Mouse (Mus musculus) heart, embryonic 12.5 days (tissue): Measurements from ENCODE around the gene Cpn1. TPM values are rescaled to one million over a fixed set of nuclear protein-coding genes. Genes with fewer than 3 reads are reported as not detected.

Experiments
- ATAC-seq: fragments of 200-750 bp; cut with Nextera tagmentation; 2 replicates; pipeline ENCODE4 v1.8.0; 2017; ENCODE audit warnings: moderate TSS enrichment, moderate library complexity; ENCODE audit not compliant: insufficient number of reproducible peaks, low FRiP score
- H3K27ac ChIP-seq: fragments of 300-500 bp; sonication (generic); 2 replicates; pipeline ENCODE4 v1.5.1; 2016; ENCODE audit warnings: mild to moderate bottlenecking, moderate library complexity; ENCODE audit not compliant: poor library complexity, severe bottlenecking
- H3K27me3 ChIP-seq: fragments of 300-500 bp; sonication (generic); replicated peaks from 2 replicates; pipeline ENCODE4 v1.6.1; 2016; ENCODE audit warnings: mild to moderate bottlenecking, moderate library complexity
- H3K36me3 ChIP-seq: fragments of 300-500 bp; sonication (generic); 2 replicates; pipeline ENCODE4 v1.6.1; 2016; ENCODE audit warnings: mild to moderate bottlenecking, moderate library complexity
- H3K4me1 ChIP-seq: fragments of 300-500 bp; sonication (generic); replicated peaks from 2 replicates; pipeline ENCODE4 v1.6.1; 2016; ENCODE audit warnings: mild to moderate bottlenecking
- H3K4me2 ChIP-seq: fragments of 300-500 bp; sonication (generic); 2 replicates; pipeline ENCODE4 v1.6.1; 2016; ENCODE audit warnings: mild to moderate bottlenecking, moderate library complexity
- H3K4me3 ChIP-seq: fragments of 300-500 bp; sonication (generic); 2 replicates; pipeline ENCODE4 v1.5.1; 2016; ENCODE audit warnings: mild to moderate bottlenecking
- H3K9ac ChIP-seq: fragments of 300-500 bp; sonication (generic); 2 replicates; pipeline ENCODE4 v1.6.1; 2016; ENCODE audit warnings: mild to moderate bottlenecking, moderate library complexity
- H3K9me3 ChIP-seq: fragments of 300-500 bp; sonication (generic); replicated peaks from 2 replicates; pipeline ENCODE4 v1.6.1; 2016; ENCODE audit warnings: mild to moderate bottlenecking, moderate library complexity
- WGBS: fragments of 180-500 bp; shearing (Covaris S2); methylation state at CpG from one replicate; pipeline ENCODE4 v1.1.7; 2016; 5-methylcytosine and 5-hydroxymethylcytosine counted together
- polyA plus RNA-seq: library from polyadenylated mRNA; unstranded; fragments of >200 nt; fragmentation: Nextera tagmentation; extraction: Ambion mirVana; gene quantifications from 2 replicates; pipeline ENCODE4 v1.2.1, GENCODE M21; 2016

Cpn1 gene
- polyA plus RNA-seq, 1 experiment from 2014 or later = 1.6 TPM

DNA sequence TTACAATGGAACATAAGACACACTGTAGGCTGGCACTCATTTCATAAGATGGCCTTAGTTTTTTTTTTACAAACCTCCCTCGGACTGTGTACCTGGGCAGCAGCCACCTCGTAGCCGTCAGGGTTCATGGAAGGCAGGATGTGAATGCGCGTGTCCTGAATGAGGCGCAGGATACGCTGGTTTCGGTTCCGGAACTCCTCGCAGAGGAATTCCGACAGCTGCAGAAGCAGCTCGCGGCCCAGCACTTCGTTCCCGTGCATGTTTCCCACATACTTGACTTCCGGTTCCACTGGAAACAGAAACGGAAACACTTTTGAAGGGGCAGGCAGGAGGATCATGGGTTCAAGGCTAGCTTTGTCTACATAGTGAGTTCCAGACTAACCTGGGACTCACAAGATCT is 5.6 kb downstream of the Cpn1 start:
- Histone ChIP-seq H3K27me3 (peaks cover 11% of the 10 kb centered on the region), H3K9ac (no peak overlapping the region), H3K4me2 (no peak overlapping the region), H3K4me1 (peaks cover 6% of the 10 kb centered on the region; the same call in 1 of the 2 replicates), H3K36me3 (no peaks in the 10 kb centered on the region), H3K9me3 (no peaks in the 10 kb centered on the region), H3K27ac (no peak overlapping the region), H3K4me3 (no peak overlapping the region)
- WGBS = 89% methylated on average over 17 of the region's 17 CpGs
- ATAC-seq = no peak

DNA sequence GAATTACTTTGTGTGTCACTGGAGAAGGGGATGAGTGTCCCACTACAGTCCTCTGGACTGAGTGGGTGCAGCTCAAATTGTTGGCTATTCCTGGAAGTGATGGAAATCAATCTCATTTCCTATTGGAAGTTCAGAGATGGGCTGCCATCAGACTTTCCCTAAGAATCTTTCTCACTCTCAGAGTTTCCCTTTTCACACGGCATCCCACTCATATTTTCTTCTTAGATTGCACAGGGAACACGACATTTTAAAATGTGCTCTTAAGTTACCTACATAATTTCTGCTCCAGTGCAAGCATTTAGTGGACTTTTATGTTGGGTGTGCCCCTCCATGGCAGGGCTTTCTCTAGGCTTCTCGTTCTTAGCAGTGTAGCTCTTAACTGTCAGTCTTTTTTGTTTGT is 8.6 kb downstream of the Cpn1 start:
- Histone ChIP-seq H3K4me2 (no peak overlapping the region), H3K27ac (no peak overlapping the region), H3K27me3 (no peaks in the 10 kb centered on the region), H3K9ac (no peak overlapping the region), H3K36me3 (no peaks in the 10 kb centered on the region), H3K4me1 (peaks cover 6% of the 10 kb centered on the region; the same call in 1 of the 2 replicates), H3K9me3 (no peaks in the 10 kb centered on the region), H3K4me3 (no peak overlapping the region)
- no peak for ATAC-seq
- WGBS = 71% methylated on average over 3 of the region's 3 CpGs

DNA sequence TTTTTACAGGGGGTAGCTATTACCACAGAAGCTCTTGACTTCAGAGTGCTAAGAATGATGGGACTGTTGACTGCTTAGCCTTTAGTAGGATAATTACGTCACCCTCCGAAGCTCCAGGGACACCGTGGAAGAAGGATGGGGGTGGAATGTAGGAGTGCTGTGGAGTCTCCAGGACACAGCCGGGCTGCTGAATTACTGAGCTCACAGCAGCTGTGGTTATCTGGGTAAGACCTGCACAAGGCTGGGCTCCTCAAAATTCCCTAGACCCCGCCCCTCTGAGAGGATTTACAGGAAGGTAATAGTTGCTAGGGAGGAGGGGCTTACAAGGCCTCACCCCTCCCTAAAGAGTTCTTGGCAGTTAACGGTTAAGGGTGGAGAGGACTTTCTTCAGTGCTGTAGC is 9.7 kb downstream of the Cpn1 start:
- Histone ChIP-seq H3K36me3 (no peaks in the 10 kb centered on the region), H3K27me3 (no peaks in the 10 kb centered on the region), H3K27ac (no peak overlapping the region), H3K9ac (no peak overlapping the region), H3K9me3 (no peaks in the 10 kb centered on the region), H3K4me2 (no peak overlapping the region), H3K4me3 (no peak overlapping the region), H3K4me1 (peaks cover 6% of the 10 kb centered on the region; the same call in 1 of the 2 replicates)
- no peak for ATAC-seq
- WGBS = 47% methylated on average over 6 of the region's 6 CpGs

DNA sequence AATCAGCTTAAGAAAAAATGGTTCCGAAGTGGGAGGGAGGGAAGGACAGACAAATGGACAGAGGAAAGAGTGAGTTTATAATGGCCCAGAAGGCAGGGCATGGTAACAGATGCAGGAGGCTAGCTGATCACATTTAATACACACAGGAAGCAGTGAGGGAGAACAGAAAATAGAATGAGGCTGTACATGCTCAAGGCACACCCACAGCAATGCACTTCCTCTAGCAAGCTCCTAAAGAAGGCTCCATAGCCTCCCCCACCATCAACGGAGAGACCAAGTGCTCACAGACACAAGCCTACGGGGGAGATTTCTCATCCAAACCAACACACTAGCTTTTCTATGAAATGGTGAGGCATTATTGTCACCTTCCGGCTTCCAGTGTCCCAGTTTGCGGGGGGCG is 12.1 kb downstream of the Cpn1 start:
- Histone ChIP-seq H3K27me3 (no peaks in the 10 kb centered on the region), H3K9me3 (no peaks in the 10 kb centered on the region), H3K27ac (no peak overlapping the region), H3K36me3 (no peaks in the 10 kb centered on the region), H3K4me2 (no peak overlapping the region), H3K4me1 (peaks cover 6% of the 10 kb centered on the region; the same call in 1 of the 2 replicates), H3K4me3 (no peak overlapping the region), H3K9ac (no peak overlapping the region)
- ATAC-seq = no peak
- 84% methylated on average over 6 of the region's 6 CpGs for WGBS

DNA sequence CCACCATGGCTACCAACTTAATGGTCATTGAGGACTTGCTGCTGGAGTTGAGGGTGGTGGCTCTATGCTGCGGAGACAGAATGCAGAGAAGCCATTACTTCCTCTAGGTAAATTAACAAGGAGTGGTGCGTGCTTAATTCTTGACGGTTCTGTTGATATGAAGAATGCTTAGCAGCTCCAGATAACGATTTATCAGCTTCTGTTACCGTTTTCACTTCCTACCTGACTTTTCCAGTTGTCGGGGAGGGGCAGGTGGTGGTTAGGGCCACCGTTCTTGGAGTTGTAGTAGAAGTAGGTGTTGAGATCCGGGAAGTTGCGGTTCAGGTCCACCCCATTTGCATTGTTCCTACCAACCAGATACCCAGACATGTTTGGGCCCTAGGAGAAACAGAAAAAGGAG is 12.6 kb downstream of the Cpn1 start:
- no peaks in the 10 kb centered on the region for H3K36me3 ChIP-seq
- no peak overlapping the region for H3K4me3 ChIP-seq
- H3K9ac ChIP-seq = no peak overlapping the region
- H3K4me2 ChIP-seq = no peak overlapping the region
- H3K4me1 ChIP-seq = peaks cover 6% of the 10 kb centered on the region; the same call in 1 of the 2 replicates
- ATAC-seq = no peak
- H3K9me3 ChIP-seq = no peaks in the 10 kb centered on the region
- H3K27ac ChIP-seq = no peak overlapping the region
- WGBS = 69% methylated on average over 9 of the region's 9 CpGs
- H3K27me3 ChIP-seq = no peaks in the 10 kb centered on the region

DNA sequence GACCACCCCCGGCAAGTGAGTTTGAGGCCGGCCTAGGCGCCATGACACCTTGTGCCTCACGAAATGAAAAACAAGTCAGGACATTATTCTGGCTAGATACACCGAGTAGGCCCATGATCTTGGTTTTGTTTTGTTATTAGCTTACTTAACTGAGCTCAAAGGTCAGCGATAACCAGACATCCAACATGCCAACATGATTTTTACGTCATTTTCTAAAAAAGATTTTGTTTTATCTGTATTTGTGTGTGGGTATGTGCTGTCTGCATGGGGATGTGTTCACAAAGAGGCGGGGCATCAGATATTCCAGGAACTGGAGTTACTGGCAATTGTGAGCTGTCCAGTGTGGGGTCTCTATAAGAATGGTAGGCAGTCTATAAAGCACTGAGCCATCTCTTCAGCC is 14.2 kb downstream of the Cpn1 start:
- no peaks in the 10 kb centered on the region for H3K9me3 ChIP-seq
- peaks cover 7% of the 10 kb centered on the region; the same call in 1 of the 2 replicates for H3K27me3 ChIP-seq
- ATAC-seq = no peak
- H3K4me3 ChIP-seq = no peak overlapping the region
- no peak overlapping the region for H3K9ac ChIP-seq
- WGBS = 85% methylated on average over 8 of the region's 8 CpGs
- H3K27ac ChIP-seq = no peak overlapping the region
- H3K36me3 ChIP-seq = no peaks in the 10 kb centered on the region
- peaks cover 6% of the 10 kb centered on the region; the same call in 1 of the 2 replicates for H3K4me1 ChIP-seq
- no peak overlapping the region for H3K4me2 ChIP-seq

DNA sequence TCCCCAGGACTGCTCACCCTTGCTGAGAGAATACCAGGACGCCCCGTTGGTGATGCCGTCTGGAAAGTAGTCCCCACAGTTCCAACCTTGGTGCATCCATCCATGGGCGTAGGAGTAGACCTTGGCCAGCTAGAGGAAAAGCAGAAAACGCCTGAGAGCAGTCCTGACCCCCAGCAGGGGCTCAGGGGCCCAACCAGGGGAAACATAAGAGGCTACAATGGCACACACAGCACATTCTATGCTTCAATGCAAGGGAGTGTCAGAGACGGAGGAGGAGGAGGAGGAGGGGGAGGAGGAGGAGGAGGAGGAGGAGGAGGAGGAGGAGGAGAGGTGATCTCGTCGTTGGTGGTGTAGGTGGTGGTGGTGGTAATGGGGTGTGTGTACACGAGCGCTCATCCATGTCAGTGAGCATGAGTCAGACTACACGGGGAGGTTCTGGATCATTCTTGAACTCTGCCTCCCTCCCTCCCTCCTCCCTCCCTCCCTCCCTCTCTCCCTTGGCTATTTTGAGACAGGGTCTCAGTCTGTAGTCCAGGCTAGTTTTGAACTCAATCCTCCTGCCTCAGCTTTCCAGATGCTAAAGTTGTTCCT is 17.8 kb downstream of the Cpn1 start:
- no peak for ATAC-seq
- no peaks in the 10 kb centered on the region for H3K9me3 ChIP-seq

DNA sequence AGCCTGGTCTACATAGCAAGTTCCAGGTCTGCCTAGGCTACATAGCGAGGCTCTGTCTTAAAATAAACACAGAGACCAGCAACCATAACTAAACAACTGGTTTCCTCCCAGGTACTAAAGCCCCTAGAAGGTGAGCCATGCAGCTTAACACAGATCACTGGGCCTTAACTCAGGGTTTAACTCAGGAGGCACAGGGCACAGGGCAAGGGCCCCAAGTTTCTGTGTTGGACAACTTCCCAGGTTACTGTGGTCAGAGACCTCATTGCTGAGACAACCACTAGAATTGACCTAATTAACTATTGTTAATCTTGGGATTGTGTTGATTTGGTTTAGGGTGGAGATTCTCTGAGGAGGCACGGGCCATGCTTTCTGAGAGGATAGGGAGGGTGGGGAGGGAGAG is 19.9 kb downstream of the Cpn1 start:
- Histone ChIP-seq H3K9ac (no peak overlapping the region), H3K36me3 (no peaks in the 10 kb centered on the region), H3K27ac (no peak overlapping the region), H3K4me2 (no peak overlapping the region), H3K4me1 (no peaks in the 10 kb centered on the region), H3K9me3 (no peaks in the 10 kb centered on the region), H3K27me3 (peaks cover 11% of the 10 kb centered on the region; the same call in 1 of the 2 replicates), H3K4me3 (no peak overlapping the region)
- ATAC-seq = no peak
- WGBS = 73% methylated on average over 2 of the region's 2 CpGs

More for the DNA sequence above, 17.8 kb downstream of the Cpn1 start:
- no peak overlapping the region for H3K27ac ChIP-seq
- peaks cover 11% of the 10 kb centered on the region; the same call in 1 of the 2 replicates for H3K27me3 ChIP-seq
- no peak overlapping the region for H3K4me3 ChIP-seq
- 52% methylated on average over 11 of the region's 11 CpGs for WGBS
- no peak overlapping the region for H3K9ac ChIP-seq
- no peaks in the 10 kb centered on the region for H3K36me3 ChIP-seq
- no peaks in the 10 kb centered on the region for H3K4me1 ChIP-seq
- no peak overlapping the region for H3K4me2 ChIP-seq

DNA sequence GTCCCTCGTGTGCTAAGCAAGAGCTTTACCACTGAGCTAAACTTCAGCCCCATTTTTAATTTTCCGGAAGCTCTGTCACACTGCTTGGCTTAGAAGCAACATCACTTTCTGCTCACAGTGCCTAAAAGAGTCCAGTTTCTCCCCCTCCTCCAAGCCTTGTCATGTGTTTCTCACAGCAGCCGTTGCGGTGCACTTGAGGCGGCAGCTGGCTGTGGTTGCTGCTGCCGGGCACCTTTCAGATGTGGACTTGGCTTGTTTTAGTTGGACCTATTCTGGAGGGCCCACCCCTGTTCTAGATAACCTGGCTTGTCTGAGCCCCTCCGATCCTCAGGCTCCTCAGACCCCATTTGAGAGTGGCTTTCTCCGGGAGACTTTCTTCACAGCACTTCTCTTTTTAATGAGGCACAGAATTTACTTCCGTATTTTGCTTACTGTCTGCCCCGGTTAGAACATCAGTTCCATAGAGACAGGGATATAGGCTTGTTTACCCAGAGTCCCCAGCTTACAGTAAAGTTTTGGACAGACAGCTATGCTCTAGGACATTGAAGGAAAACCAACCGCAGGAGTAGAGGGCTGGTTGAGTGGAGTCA is 20.8 kb downstream of the Cpn1 start:
- Histone ChIP-seq H3K4me3 (no peak overlapping the region), H3K27ac (no peak overlapping the region), H3K9ac (no peak overlapping the region), H3K36me3 (no peaks in the 10 kb centered on the region), H3K4me1 (no peaks in the 10 kb centered on the region), H3K4me2 (no peak overlapping the region), H3K27me3 (peaks cover 11% of the 10 kb centered on the region; the same call in 1 of the 2 replicates), H3K9me3 (0 out of 2 replicates have a peak, but pooled peaks cover 3% of the 10 kb centered on the region)
- 74% methylated on average over 11 of the region's 11 CpGs for WGBS
- ATAC-seq = no peak

DNA sequence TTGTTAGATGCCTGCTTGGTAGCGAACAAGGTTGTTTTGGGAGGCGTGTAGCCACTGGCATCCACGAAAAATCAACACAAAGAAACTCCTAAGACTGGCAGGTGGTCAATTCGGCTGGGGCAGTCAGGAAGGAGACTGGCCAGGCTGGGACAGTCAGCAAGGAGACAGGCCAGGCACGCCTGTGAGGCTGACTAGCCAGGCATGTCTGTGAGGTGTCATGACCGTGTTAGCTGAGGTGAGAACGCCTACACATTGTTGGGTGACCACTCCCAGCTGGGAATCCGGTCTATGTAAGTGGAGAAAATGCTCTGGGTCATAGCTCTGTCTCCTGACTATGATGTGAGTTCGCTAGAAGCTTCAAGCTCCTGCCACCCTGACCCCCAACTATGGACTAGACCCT is 23.6 kb downstream of the Cpn1 start:
- 0 out of 2 replicates have a peak, but pooled peaks cover 3% of the 10 kb centered on the region for H3K9me3 ChIP-seq
- H3K27ac ChIP-seq = no peak overlapping the region
- no peak overlapping the region for H3K9ac ChIP-seq
- ATAC-seq = no peak
- H3K4me2 ChIP-seq = no peak overlapping the region
- peaks cover 5% of the 10 kb centered on the region; the same call in 1 of the 2 replicates for H3K27me3 ChIP-seq
- no peak overlapping the region for H3K4me3 ChIP-seq
- WGBS = 62% methylated on average over 9 of the region's 9 CpGs
- no peaks in the 10 kb centered on the region for H3K4me1 ChIP-seq
- H3K36me3 ChIP-seq = no peaks in the 10 kb centered on the region

DNA sequence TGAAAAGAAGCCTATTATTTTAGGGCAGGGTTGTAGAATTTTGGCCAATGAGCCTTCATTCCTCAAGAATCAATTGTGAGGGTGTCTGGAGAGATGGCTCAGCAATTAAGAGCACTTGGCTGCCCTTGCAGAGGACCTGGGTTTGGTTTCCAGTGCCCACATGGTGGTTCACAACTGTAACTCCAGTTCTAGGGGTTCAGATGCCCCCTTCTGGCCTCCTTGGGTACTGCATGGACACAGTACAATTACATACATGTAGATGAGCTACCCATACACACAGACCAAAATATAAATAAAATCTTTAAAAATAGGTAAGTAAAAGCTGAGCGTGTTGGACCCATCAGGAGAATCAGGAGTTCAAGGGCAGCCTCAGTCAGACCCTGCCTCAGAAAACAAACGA is 25.2 kb downstream of the Cpn1 start:
- Histone ChIP-seq H3K9ac (no peak overlapping the region), H3K9me3 (0 out of 2 replicates have a peak, but pooled peaks cover 3% of the 10 kb centered on the region), H3K4me2 (no peak overlapping the region), H3K27ac (no peak overlapping the region), H3K4me3 (no peak overlapping the region), H3K36me3 (no peaks in the 10 kb centered on the region), H3K4me1 (no peaks in the 10 kb centered on the region), H3K27me3 (peaks cover under 1% of the 10 kb centered on the region; the same call in 1 of the 2 replicates)
- no peak for ATAC-seq
- WGBS = 68% methylated on average over 2 of the region's 2 CpGs
